Mouse (Mus musculus) liver, embryonic 14.5 days (tissue): Measurements from ENCODE around the gene Itgb3bp. TPM values are rescaled to one million over a fixed set of nuclear protein-coding genes. Genes with fewer than 3 reads are reported as not detected.

Source experiments
- ATAC-seq: fragments of 200-750 bp; cut with Nextera tagmentation; 2 replicates; pipeline ENCODE4 v1.8.0; 2017; ENCODE audit warnings: moderate number of reproducible peaks, mild to moderate bottlenecking, moderate library complexity; ENCODE audit not compliant: insufficient read depth
- DNase-seq, 3 experiments: peaks; one replicate each; pipeline ENCODE4 v3.0.0-alpha.2; 2012 to 2013; ENCODE audit warnings: low read depth in 3 of 3, low spot score in 3 of 3
- H3K27ac ChIP-seq: fragments of 300-500 bp; sonication (generic); 2 replicates; pipeline ENCODE4 v1.5.1; 2014; ENCODE audit warnings: moderate library complexity, mild to moderate bottlenecking, control low read depth, inconsistent platforms
- H3K27me3 ChIP-seq: fragments of 300-500 bp; sonication (generic); 2 replicates; pipeline ENCODE4 v1.6.1; 2014; ENCODE audit warnings: mild to moderate bottlenecking, low read length, moderate library complexity; ENCODE audit not compliant: control insufficient read depth, insufficient read depth
- H3K36me3 ChIP-seq: fragments of 300-500 bp; sonication (generic); replicated peaks from 2 replicates; pipeline ENCODE4 v1.6.1; 2014; ENCODE audit warnings: low read depth; ENCODE audit not compliant: control insufficient read depth, insufficient read depth
- H3K4me1 ChIP-seq, 2 experiments: fragments of 200-500 bp in 1 of 2; fragments of 300-500 bp in 1 of 2; sonication (generic) in 1 of 2; replicated peaks; 2 replicates each; pipeline ENCODE4 v1.6.1; 2012 to 2014; ENCODE audit warnings: antibody characterized with exemption in 1 of 2, inconsistent platforms in 1 of 2, low read length in 1 of 2; ENCODE audit not compliant: control insufficient read depth in 2 of 2, insufficient read depth in 2 of 2
- H3K4me2 ChIP-seq: fragments of 300-500 bp; sonication (generic); 2 replicates; pipeline ENCODE4 v1.6.1; 2014; ENCODE audit warnings: low read depth, mild to moderate bottlenecking, control low read depth, moderate library complexity
- H3K4me3 ChIP-seq, 2 experiments: fragments of 200-500 bp in 1 of 2; fragments of 300-500 bp in 1 of 2; sonication (generic) in 1 of 2; 2 replicates each; pipeline ENCODE4 v1.5.1; 2012 to 2014; ENCODE audit warnings: low read depth in 2 of 2, low read length in 2 of 2, mild to moderate bottlenecking in 2 of 2, control low read depth in 1 of 2, inconsistent platforms in 1 of 2, moderate library complexity in 1 of 2; ENCODE audit not compliant: insufficient read depth in 1 of 2
- H3K9ac ChIP-seq: fragments of 300-500 bp; sonication (generic); replicated peaks from 2 replicates; pipeline ENCODE4 v1.6.1; 2014; ENCODE audit warnings: mild to moderate bottlenecking, control low read depth, moderate library complexity
- H3K9me3 ChIP-seq: fragments of 300-500 bp; sonication (generic); 2 replicates; pipeline ENCODE4 v1.6.1; 2016; ENCODE audit warnings: low read length, mixed read lengths; ENCODE audit not compliant: control insufficient read depth
- CTCF ChIP-seq: IDR thresholded peaks from 2 replicates; pipeline ENCODE4 v1.5.1; 2016; ENCODE audit warnings: antibody characterized with exemption, low read depth, control low read depth
- EP300 ChIP-seq: IDR thresholded peaks from 2 replicates; pipeline ENCODE4 v1.6.1; 2016; ENCODE audit warnings: antibody characterized with exemption, low read depth
- WGBS: fragments of 180-500 bp; shearing (Covaris S2); extraction: QIAGEN DNeasy Blood & Tissue Kit; methylation state at CpG from one replicate; pipeline ENCODE4 v1.1.7; 2014; ENCODE audit not compliant: insufficient replicate concordance; 5-methylcytosine and 5-hydroxymethylcytosine counted together
- polyA plus RNA-seq, 2 experiments: library from polyadenylated mRNA; depleted of rRNA in 1 of 2; stranded (reverse) in 1 of 2; unstranded in 1 of 2; fragments of >200 nt; fragmentation: Nextera tagmentation in 1 of 2; extraction: Ambion mirVana in 1 of 2; gene quantifications; 2 replicates each; pipeline versions ENCODE4 v1.2.1 to v1.2.3; 2012 to 2014

The Itgb3bp gene
- polyA plus RNA-seq, 2 experiments = 4.6 to 24.8 TPM

DNA sequence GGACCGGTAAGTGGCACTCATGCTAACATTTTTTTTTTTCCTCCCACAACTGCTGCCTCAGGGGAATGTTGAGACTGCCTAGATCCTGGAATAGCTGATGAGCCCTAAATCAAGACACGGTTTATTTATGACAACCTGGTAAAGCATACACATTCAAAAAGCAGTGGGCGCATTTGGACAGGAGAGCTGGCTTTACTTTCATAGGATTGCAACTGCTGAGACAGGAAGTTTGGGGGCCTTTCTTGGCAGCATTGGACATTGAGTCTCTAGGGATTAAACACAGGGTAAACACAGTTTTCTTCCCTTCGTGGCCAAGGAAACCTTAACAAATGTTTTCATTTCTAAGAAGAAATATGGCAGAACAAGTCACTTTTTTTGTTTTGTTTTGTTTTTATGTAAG lies 40.5 kb upstream of the Itgb3bp start:
- Histone ChIP-seq H3K36me3 (no peaks in the 10 kb centered on the region; the same call in 1 of the 2 replicates), H3K4me1 (no peaks in the 10 kb centered on the region), H3K4me2 (no peak overlapping the region), H3K27ac (no peak overlapping the region), H3K4me3 (no peak overlapping the region), H3K27me3 (no peaks in the 10 kb centered on the region), H3K9me3 (no peaks in the 10 kb centered on the region), H3K9ac (no peak overlapping the region)
- DNase-seq = no peak
- TF ChIP-seq CTCF (no peak), EP300 (no peak)
- WGBS = 65% methylated on average over 4 of the region's 4 CpGs
- no peak for ATAC-seq

GRCm38 (mm10) chr4:99969328-99969727 lies 39.7 kb upstream of the Itgb3bp start:
- Histone ChIP-seq H3K36me3 (no peaks in the 10 kb centered on the region; the same call in 1 of the 2 replicates), H3K4me1 (no peaks in the 10 kb centered on the region), H3K27ac (no peak overlapping the region), H3K9me3 (no peaks in the 10 kb centered on the region), H3K4me3 (no peak overlapping the region), H3K4me2 (no peak overlapping the region), H3K27me3 (no peaks in the 10 kb centered on the region), H3K9ac (no peak overlapping the region)
- TF ChIP-seq EP300 = no peak
- no peak for TF ChIP-seq CTCF
- DNase-seq (no peak), ATAC-seq (no peak)
- 76% methylated on average over 5 of the region's 5 CpGs for WGBS

DNA sequence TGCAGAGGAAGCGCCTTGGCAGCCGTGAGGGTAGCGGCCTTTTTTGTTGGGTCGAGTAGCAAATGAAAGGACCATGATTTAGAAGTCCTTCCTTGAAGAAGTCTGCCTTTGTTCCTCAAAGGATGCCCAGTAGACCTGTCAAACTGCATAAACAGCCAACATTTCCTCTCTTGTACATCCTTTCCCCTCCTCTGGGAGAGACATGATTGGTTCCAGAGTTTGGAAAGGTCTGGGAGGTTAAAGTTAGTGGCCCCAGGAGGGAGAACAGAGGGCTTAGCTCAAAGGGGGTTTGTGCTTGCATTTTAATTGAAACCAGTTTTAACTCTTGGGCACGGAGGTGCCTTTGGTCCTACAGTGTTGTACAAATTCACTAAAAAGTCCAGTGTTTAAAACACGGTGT lies 36.9 kb upstream of the Itgb3bp start:
- no peaks in the 10 kb centered on the region; the same call in 1 of the 2 replicates for H3K36me3 ChIP-seq
- H3K4me1 ChIP-seq = no peaks in the 10 kb centered on the region
- no peak overlapping the region for H3K27ac ChIP-seq
- H3K9ac ChIP-seq = no peak overlapping the region
- H3K9me3 ChIP-seq = no peaks in the 10 kb centered on the region
- DNase-seq (no peak), ATAC-seq (no peak)
- H3K27me3 ChIP-seq = no peaks in the 10 kb centered on the region
- WGBS = 75% methylated on average over 6 of the region's 6 CpGs
- H3K4me2 ChIP-seq = no peak overlapping the region
- H3K4me3 ChIP-seq = no peak overlapping the region
- TF ChIP-seq EP300 = no peak
- no peak for TF ChIP-seq CTCF

DNA sequence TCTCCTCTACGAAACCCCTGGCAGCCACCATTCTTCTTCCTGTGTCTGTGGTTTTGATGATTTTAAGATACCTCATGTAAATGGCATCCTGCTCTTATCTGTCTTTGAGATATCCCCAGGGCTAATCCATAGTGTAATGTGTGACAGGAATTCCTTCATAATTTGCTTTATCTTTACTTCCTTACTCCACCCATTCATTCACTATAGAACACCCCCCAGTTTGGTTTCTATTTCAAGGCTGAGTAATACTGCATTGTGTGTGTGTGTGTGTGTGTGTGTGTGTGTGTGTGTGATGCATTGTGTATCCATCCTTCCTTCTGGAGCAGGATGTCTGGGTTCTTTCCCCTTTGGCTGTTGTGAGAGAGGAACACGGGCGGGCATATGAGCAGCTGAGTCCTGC lies 29.7 kb upstream of the Itgb3bp start:
- Histone ChIP-seq H3K9me3 (no peaks in the 10 kb centered on the region), H3K9ac (no peak overlapping the region), H3K36me3 (no peaks in the 10 kb centered on the region), H3K27me3 (no peaks in the 10 kb centered on the region), H3K4me2 (no peak overlapping the region), H3K4me1 (no peaks in the 10 kb centered on the region; a peak in 1 of 4 replicates), H3K27ac (no peak overlapping the region), H3K4me3 (no peak overlapping the region)
- 46% methylated on average over 3 of the region's 3 CpGs for WGBS
- no peak for TF ChIP-seq EP300
- TF ChIP-seq CTCF = no peak
- DNase-seq (no peak), ATAC-seq (no peak)

GRCm38 (mm10) chr4:99958084-99958815 lies 28.6 kb upstream of the Itgb3bp start:
- TF ChIP-seq CTCF = no peak
- TF ChIP-seq EP300 = no peak
- H3K4me1 ChIP-seq = no peaks in the 10 kb centered on the region; a peak in 1 of 4 replicates
- WGBS = 41% methylated on average over 7 of the region's 7 CpGs
- DNase-seq (no peak), ATAC-seq (no peak)
- no peaks in the 10 kb centered on the region for H3K9me3 ChIP-seq
- no peaks in the 10 kb centered on the region for H3K27me3 ChIP-seq
- H3K4me3 ChIP-seq = no peak overlapping the region
- H3K36me3 ChIP-seq = no peaks in the 10 kb centered on the region
- H3K27ac ChIP-seq = no peak overlapping the region
- no peak overlapping the region for H3K9ac ChIP-seq
- H3K4me2 ChIP-seq = no peak overlapping the region
